Mouse (Mus musculus): ENCODE data around the gene Cep250. TPM values are rescaled to one million over a fixed set of nuclear protein-coding genes. Genes with fewer than 3 reads are reported as not detected.

The Cep250 gene
- polyA plus RNA-seq, 1 experiment from 2014 or later = 21.9 TPM

- H3K9me3 ChIP-seq (replicated peaks) = no peaks in the 10 kb centered on the region
- peaks cover 12% of the 10 kb centered on the region for H3K27me3 ChIP-seq
- H3K27ac ChIP-seq = no peak overlapping the region
- WGBS = 72% methylated on average over 4 of the region's 4 CpGs
- peak overlapping the region; percentile 25; the same call in 1 of the 2 replicates for H3K4me2 ChIP-seq
- no peaks in the 10 kb centered on the region for H3K36me3 ChIP-seq
- peaks cover 38% of the 10 kb centered on the region for H3K4me1 ChIP-seq
- H3K4me3 ChIP-seq (replicated peaks) = 0 out of 2 replicates have a peak overlapping the region, but pooled peaks have one; percentile 7
- ATAC-seq (replicated peaks; ENCODE audit: low FRiP score) = peak; percentile 63; the same call in 1 of the 2 replicates
- H3K9ac ChIP-seq = no peak overlapping the region
Observed at GRCm38 (mm10) chr2:155944685-155945084, 11.6 kb upstream of the Cep250 start.

- H3K4me2 ChIP-seq = peak within 1 kb of the TSS; percentile 25; the same call in 1 of the 2 replicates
- 33% methylated on average over 13 of the region's 13 CpGs for WGBS
- no peaks in the 10 kb centered on the region for H3K36me3 ChIP-seq
- no peak for ATAC-seq (replicated peaks; ENCODE audit: low FRiP score)
- H3K4me3 ChIP-seq (replicated peaks) = 0 out of 2 replicates have a peak within 1 kb of the TSS, but pooled peaks have one; percentile 7
- no peaks in the 10 kb centered on the region for H3K9me3 ChIP-seq (replicated peaks)
- peaks cover 38% of the 10 kb centered on the region for H3K4me1 ChIP-seq
- H3K27ac ChIP-seq = no peak within 1 kb of the TSS
- H3K9ac ChIP-seq = no peak within 1 kb of the TSS
- H3K27me3 ChIP-seq = peaks cover 14% of the 10 kb centered on the region
Observed at GRCm38 (mm10) chr2:155945124-155945523, 11.1 kb upstream of the Cep250 start, which contains the start of gene Gdf5. Gdf5 (minus strand) TSS chr2:155945367.

- WGBS = 48% methylated on average over 5 of the region's 5 CpGs
- no peak for ATAC-seq (replicated peaks; ENCODE audit: low FRiP score)
- H3K4me3 ChIP-seq (replicated peaks) = no peak overlapping the region
- no peak overlapping the region for H3K9ac ChIP-seq
- no peaks in the 10 kb centered on the region for H3K36me3 ChIP-seq
- H3K27me3 ChIP-seq = peaks cover 14% of the 10 kb centered on the region
- H3K4me2 ChIP-seq = no peak overlapping the region; the same call in 1 of the 2 replicates
- H3K27ac ChIP-seq = no peak overlapping the region
- H3K4me1 ChIP-seq = peaks cover 38% of the 10 kb centered on the region
- H3K9me3 ChIP-seq (replicated peaks) = no peaks in the 10 kb centered on the region
Observed at GRCm38 (mm10) chr2:155945580-155945979, 10.7 kb upstream of the Cep250 start.

- Histone ChIP-seq H3K36me3 (no peaks in the 10 kb centered on the region), H3K4me3 (replicated peaks) (no peak overlapping the region), H3K9me3 (replicated peaks) (no peaks in the 10 kb centered on the region), H3K27ac (no peak overlapping the region), H3K4me2 (no peak overlapping the region), H3K27me3 (peaks cover 14% of the 10 kb centered on the region), H3K9ac (no peak overlapping the region), H3K4me1 (peaks cover 38% of the 10 kb centered on the region)
- 3% methylated on average over 7 of the region's 7 CpGs for whole genome bisulfite sequencing
- no peak for ATAC-seq (replicated peaks; ENCODE audit: low FRiP score)
Observed at GRCm38 (mm10) chr2:155946069-155946468, 10.2 kb upstream of the Cep250 start.

- WGBS = 29% methylated on average over 4 of the region's 4 CpGs
- no peaks in the 10 kb centered on the region for H3K36me3 ChIP-seq
- no peaks in the 10 kb centered on the region for H3K9me3 ChIP-seq (replicated peaks)
- peaks cover 38% of the 10 kb centered on the region for H3K4me1 ChIP-seq
- H3K27me3 ChIP-seq = peaks cover 14% of the 10 kb centered on the region
- H3K4me2 ChIP-seq = no peak overlapping the region
- H3K9ac ChIP-seq = no peak overlapping the region
- H3K4me3 ChIP-seq (replicated peaks) = no peak overlapping the region
- ATAC-seq (replicated peaks; ENCODE audit: low FRiP score) = no peak
- no peak overlapping the region for H3K27ac ChIP-seq
Observed at GRCm38 (mm10) chr2:155946499-155946898, 9.8 kb upstream of the Cep250 start.

GRCm38 (mm10) chr2:155947390-155948002, 8.8 kb upstream of the Cep250 start:
- 58% methylated on average over 5 of the region's 5 CpGs for WGBS

GRCm38 (mm10) chr2:155949362-155949761, 6.9 kb upstream of the Cep250 start:
- H3K27ac ChIP-seq = no peak overlapping the region
- H3K36me3 ChIP-seq = no peaks in the 10 kb centered on the region
- H3K4me3 ChIP-seq (replicated peaks) = no peak overlapping the region
- peaks cover 17% of the 10 kb centered on the region for H3K4me1 ChIP-seq
- no peak overlapping the region for H3K4me2 ChIP-seq
- ATAC-seq (replicated peaks; ENCODE audit: low FRiP score) = no peak
- H3K27me3 ChIP-seq = peaks cover 18% of the 10 kb centered on the region
- no peaks in the 10 kb centered on the region for H3K9me3 ChIP-seq (replicated peaks)
- 16% methylated on average over 6 of the region's 6 CpGs for WGBS
- H3K9ac ChIP-seq = no peak overlapping the region

More at GRCm38 (mm10) chr2:155947390-155948002, 8.8 kb upstream of the Cep250 start:
- H3K4me2 ChIP-seq = no peak overlapping the region
- ATAC-seq (replicated peaks; ENCODE audit: low FRiP score) = no peak
- H3K36me3 ChIP-seq = no peaks in the 10 kb centered on the region
- no peak overlapping the region for H3K4me3 ChIP-seq (replicated peaks)
- no peaks in the 10 kb centered on the region for H3K9me3 ChIP-seq (replicated peaks)
- peaks cover 14% of the 10 kb centered on the region for H3K27me3 ChIP-seq
- H3K9ac ChIP-seq = no peak overlapping the region
- no peak overlapping the region for H3K27ac ChIP-seq
- peaks cover 30% of the 10 kb centered on the region for H3K4me1 ChIP-seq

GRCm38 (mm10) chr2:155952006-155952405, 4.3 kb upstream of the Cep250 start:
- no peaks in the 10 kb centered on the region for H3K9me3 ChIP-seq (replicated peaks)
- H3K4me3 ChIP-seq (replicated peaks) = no peak overlapping the region
- no peak overlapping the region for H3K27ac ChIP-seq
- H3K36me3 ChIP-seq = no peaks in the 10 kb centered on the region
- ATAC-seq (replicated peaks; ENCODE audit: low FRiP score) = no peak
- peaks cover 5% of the 10 kb centered on the region; the same call in 1 of the 2 replicates for H3K4me1 ChIP-seq
- no peak overlapping the region for H3K9ac ChIP-seq
- H3K4me2 ChIP-seq = no peak overlapping the region
- peaks cover 13% of the 10 kb centered on the region for H3K27me3 ChIP-seq

GRCm38 (mm10) chr2:155959981-155960380, 3.7 kb downstream of the Cep250 start:
- peaks cover 19% of the 10 kb centered on the region; the same call in 1 of the 2 replicates for H3K4me1 ChIP-seq
- no peak for ATAC-seq (replicated peaks; ENCODE audit: low FRiP score)
- no peaks in the 10 kb centered on the region for H3K9me3 ChIP-seq (replicated peaks)
- H3K27ac ChIP-seq = no peak overlapping the region
- no peak overlapping the region for H3K4me2 ChIP-seq
- 89% methylated on average over 5 of the region's 5 CpGs for WGBS
- H3K9ac ChIP-seq = no peak overlapping the region
- no peak overlapping the region for H3K4me3 ChIP-seq (replicated peaks)
- peaks cover 41% of the 10 kb centered on the region for H3K36me3 ChIP-seq
- no peaks in the 10 kb centered on the region for H3K27me3 ChIP-seq

- no peak overlapping the region for H3K27ac ChIP-seq
- WGBS = 83% methylated on average over 10 of the region's 10 CpGs
- H3K4me3 ChIP-seq (replicated peaks) = no peak overlapping the region
- H3K9ac ChIP-seq = no peak overlapping the region
- no peaks in the 10 kb centered on the region for H3K9me3 ChIP-seq (replicated peaks)
- no peak overlapping the region for H3K4me2 ChIP-seq
- H3K36me3 ChIP-seq = peaks cover 60% of the 10 kb centered on the region
- no peak for ATAC-seq (replicated peaks; ENCODE audit: low FRiP score)
- peaks cover 19% of the 10 kb centered on the region; the same call in 1 of the 2 replicates for H3K4me1 ChIP-seq
- no peaks in the 10 kb centered on the region for H3K27me3 ChIP-seq
Observed at GRCm38 (mm10) chr2:155961862-155962261, 5.6 kb downstream of the Cep250 start.

- WGBS = 35% methylated on average over 1 of the region's 1 CpGs
- Histone ChIP-seq H3K9ac (no peak overlapping the region), H3K4me1 (0 out of 2 replicates have a peak, but pooled peaks cover 8% of the 10 kb centered on the region), H3K27me3 (no peaks in the 10 kb centered on the region), H3K27ac (no peak overlapping the region), H3K4me3 (replicated peaks) (no peak overlapping the region), H3K36me3 (peaks cover 71% of the 10 kb centered on the region), H3K4me2 (no peak overlapping the region), H3K9me3 (replicated peaks) (no peaks in the 10 kb centered on the region)
- no peak for ATAC-seq (replicated peaks; ENCODE audit: low FRiP score)
Observed at GRCm38 (mm10) chr2:155962991-155963390, 6.7 kb downstream of the Cep250 start.

- Histone ChIP-seq H3K4me2 (no peak overlapping the region), H3K27me3 (no peaks in the 10 kb centered on the region), H3K9me3 (replicated peaks) (no peaks in the 10 kb centered on the region), H3K27ac (no peak overlapping the region), H3K9ac (no peak overlapping the region), H3K36me3 (peaks cover 92% of the 10 kb centered on the region), H3K4me1 (no peaks in the 10 kb centered on the region), H3K4me3 (replicated peaks) (no peak overlapping the region)
- ATAC-seq (replicated peaks; ENCODE audit: low FRiP score) = no peak
- WGBS = 88% methylated on average over 6 of the region's 6 CpGs
Observed at GRCm38 (mm10) chr2:155973348-155973747, 17.1 kb downstream of the Cep250 start.
